Mouse (Mus musculus): ENCODE results near the gene Fam69a. TPM values are rescaled to one million over a fixed set of nuclear protein-coding genes. Genes with fewer than 3 reads are reported as not detected.
A peak's percentile ranks its signal among the peaks of the same experiment; 100 is the strongest.

Fam69a gene
- polyA plus RNA-seq, 1 experiment from 2014 or later = 70.2 TPM

DNA sequence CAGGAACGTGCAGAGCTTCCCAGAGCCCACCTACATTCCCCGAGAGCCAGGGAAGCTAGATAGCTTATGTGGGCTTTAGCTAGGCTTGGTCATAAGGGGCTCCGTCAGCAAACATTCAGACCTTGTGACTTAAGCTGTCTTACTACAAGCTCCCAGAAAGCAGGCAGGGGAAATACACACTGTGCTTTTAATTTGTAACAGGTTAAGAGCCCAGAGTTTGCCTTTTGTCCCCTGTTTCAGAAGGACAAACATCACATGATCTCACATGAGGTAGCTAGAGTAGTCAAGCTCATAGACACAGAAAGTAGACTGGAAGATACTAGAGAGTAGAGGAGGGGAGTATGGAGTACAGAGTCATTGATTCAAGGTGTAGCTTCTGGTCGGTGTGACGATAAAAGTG lies 106.2 kb downstream of the Fam69a start:
- Histone ChIP-seq H3K27me3 (ENCODE audit: control insufficient read depth, insufficient read depth, low read length) (no peaks in the 10 kb centered on the region), H3K9ac (replicated peaks; ENCODE audit: low read depth, low read length) (no peak overlapping the region), H3K27ac (ENCODE audit: low read depth, low read length) (no peak overlapping the region), H3K4me2 (ENCODE audit: low read depth, low read length) (no peak overlapping the region), H3K4me1 (ENCODE audit: control insufficient read depth, insufficient read depth, low read length) (no peaks in the 10 kb centered on the region), H3K9me3 (ENCODE audit: control insufficient read depth, low read length) (no peaks in the 10 kb centered on the region), H3K36me3 (ENCODE audit: control insufficient read depth, insufficient read depth, low read length) (no peaks in the 10 kb centered on the region), H3K4me3 (ENCODE audit: low read depth, low read length) (no peak overlapping the region)
- ATAC-seq (ENCODE audit: low read depth) = no peak
- WGBS = 84% methylated on average over 5 of the region's 5 CpGs

DNA sequence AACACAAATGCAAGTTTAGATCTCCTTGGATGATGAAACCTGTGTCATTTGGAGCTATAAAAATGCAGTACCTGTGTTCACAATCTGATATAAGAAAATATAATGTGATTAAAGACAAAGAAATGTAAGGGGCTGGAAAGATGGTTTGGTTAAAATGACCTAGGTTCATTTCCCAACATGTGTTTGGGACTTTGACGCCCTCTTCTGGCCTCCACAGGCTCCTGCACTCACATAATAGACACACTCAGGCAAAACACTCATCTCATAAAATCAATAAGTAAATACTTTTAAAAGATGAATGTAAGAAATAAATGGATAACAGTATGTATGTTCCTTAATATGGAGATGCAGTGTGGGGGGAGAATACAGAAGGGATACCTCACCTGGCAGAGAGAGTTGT lies 109.8 kb downstream of the Fam69a start:
- 79% methylated on average over 1 of the region's 1 CpGs for WGBS
- H3K36me3 ChIP-seq (ENCODE audit: control insufficient read depth, insufficient read depth, low read length) = no peaks in the 10 kb centered on the region

GRCm38 (mm10) chr5:107875261-107875611 lies 111.6 kb downstream of the Fam69a start:
- Histone ChIP-seq H3K4me2 (ENCODE audit: low read depth, low read length) (no peak overlapping the region), H3K27ac (ENCODE audit: low read depth, low read length) (no peak overlapping the region), H3K9me3 (ENCODE audit: control insufficient read depth, low read length) (no peaks in the 10 kb centered on the region), H3K27me3 (ENCODE audit: control insufficient read depth, insufficient read depth, low read length) (no peaks in the 10 kb centered on the region), H3K9ac (replicated peaks; ENCODE audit: low read depth, low read length) (no peak overlapping the region), H3K4me1 (ENCODE audit: control insufficient read depth, insufficient read depth, low read length) (no peaks in the 10 kb centered on the region), H3K36me3 (ENCODE audit: control insufficient read depth, insufficient read depth, low read length) (no peaks in the 10 kb centered on the region), H3K4me3 (ENCODE audit: low read depth, low read length) (no peak overlapping the region)
- no peak for ATAC-seq (ENCODE audit: low read depth)

More for the DNA sequence above, 109.8 kb downstream of the Fam69a start:
- Histone ChIP-seq H3K27me3 (ENCODE audit: control insufficient read depth, insufficient read depth, low read length) (no peaks in the 10 kb centered on the region), H3K27ac (ENCODE audit: low read depth, low read length) (no peak overlapping the region), H3K4me1 (ENCODE audit: control insufficient read depth, insufficient read depth, low read length) (no peaks in the 10 kb centered on the region), H3K9ac (replicated peaks; ENCODE audit: low read depth, low read length) (no peak overlapping the region), H3K9me3 (ENCODE audit: control insufficient read depth, low read length) (no peaks in the 10 kb centered on the region), H3K4me2 (ENCODE audit: low read depth, low read length) (no peak overlapping the region), H3K4me3 (ENCODE audit: low read depth, low read length) (no peak overlapping the region)
- no peak for ATAC-seq (ENCODE audit: low read depth)

- Histone ChIP-seq H3K27ac (ENCODE audit: low read depth, low read length) (no peak within 1 kb of the TSS), H3K4me2 (ENCODE audit: low read depth, low read length) (no peak within 1 kb of the TSS), H3K9me3 (ENCODE audit: control insufficient read depth, low read length) (no peaks in the 10 kb centered on the region), H3K36me3 (ENCODE audit: control insufficient read depth, insufficient read depth, low read length) (no peaks in the 10 kb centered on the region), H3K27me3 (ENCODE audit: control insufficient read depth, insufficient read depth, low read length) (no peaks in the 10 kb centered on the region), H3K9ac (replicated peaks; ENCODE audit: low read depth, low read length) (no peak within 1 kb of the TSS), H3K4me1 (ENCODE audit: control insufficient read depth, insufficient read depth, low read length) (no peaks in the 10 kb centered on the region), H3K4me3 (ENCODE audit: low read depth, low read length) (no peak within 1 kb of the TSS)
- 49% methylated on average over 4 of the region's 4 CpGs for WGBS
- ATAC-seq (ENCODE audit: low read depth) = no peak
Observed at GRCm38 (mm10) chr5:107874561-107875260, 112.2 kb downstream of the Fam69a start, which contains the start of gene Evi5. TSS of gene Evi5 (minus strand) at chr5:107875107.

- Histone ChIP-seq H3K4me3 (ENCODE audit: low read depth, low read length) (no peak overlapping the region), H3K9me3 (ENCODE audit: control insufficient read depth, low read length) (no peaks in the 10 kb centered on the region), H3K36me3 (ENCODE audit: control insufficient read depth, insufficient read depth, low read length) (no peaks in the 10 kb centered on the region), H3K9ac (replicated peaks; ENCODE audit: low read depth, low read length) (no peak overlapping the region), H3K27ac (ENCODE audit: low read depth, low read length) (no peak overlapping the region), H3K4me1 (ENCODE audit: control insufficient read depth, insufficient read depth, low read length) (no peaks in the 10 kb centered on the region), H3K27me3 (ENCODE audit: control insufficient read depth, insufficient read depth, low read length) (no peaks in the 10 kb centered on the region), H3K4me2 (ENCODE audit: low read depth, low read length) (no peak overlapping the region)
- 74% methylated on average over 7 of the region's 7 CpGs for WGBS
- no peak for ATAC-seq (ENCODE audit: low read depth)
Observed at GRCm38 (mm10) chr5:107873886-107874302, 113.0 kb downstream of the Fam69a start.

GRCm38 (mm10) chr5:107873330-107873729 lies 113.6 kb downstream of the Fam69a start:
- Histone ChIP-seq H3K36me3 (ENCODE audit: control insufficient read depth, insufficient read depth, low read length) (no peaks in the 10 kb centered on the region), H3K9ac (replicated peaks; ENCODE audit: low read depth, low read length) (no peak overlapping the region), H3K27ac (ENCODE audit: low read depth, low read length) (no peak overlapping the region), H3K4me3 (ENCODE audit: low read depth, low read length) (no peak overlapping the region), H3K4me2 (ENCODE audit: low read depth, low read length) (no peak overlapping the region), H3K9me3 (ENCODE audit: control insufficient read depth, low read length) (no peaks in the 10 kb centered on the region), H3K27me3 (ENCODE audit: control insufficient read depth, insufficient read depth, low read length) (no peaks in the 10 kb centered on the region), H3K4me1 (ENCODE audit: control insufficient read depth, insufficient read depth, low read length) (no peaks in the 10 kb centered on the region)
- 91% methylated on average over 6 of the region's 6 CpGs for WGBS
- ATAC-seq (ENCODE audit: low read depth) = no peak

DNA sequence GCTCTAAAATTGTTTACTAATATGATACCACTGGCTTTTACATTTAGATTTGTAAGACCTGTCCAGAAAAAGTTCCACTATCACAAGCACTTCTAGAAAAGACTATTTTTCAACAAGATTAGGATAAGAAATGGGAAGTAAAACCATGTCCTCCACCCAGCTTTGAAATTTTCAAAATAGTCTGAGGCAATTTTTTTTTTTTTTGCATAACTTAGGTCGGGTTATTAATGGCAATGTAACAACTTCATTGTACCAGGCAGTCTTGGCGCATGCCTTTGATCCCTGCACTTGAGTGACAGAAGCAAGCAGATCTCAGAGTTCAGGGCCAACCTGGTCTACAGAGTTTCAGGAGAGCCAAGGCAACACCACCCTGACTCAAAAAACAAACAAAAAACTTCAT lies 117.2 kb downstream of the Fam69a start:
- Histone ChIP-seq H3K36me3 (ENCODE audit: control insufficient read depth, insufficient read depth, low read length) (no peaks in the 10 kb centered on the region), H3K4me1 (ENCODE audit: control insufficient read depth, insufficient read depth, low read length) (peaks cover 2% of the 10 kb centered on the region; the same call in 1 of the 2 replicates), H3K4me2 (ENCODE audit: low read depth, low read length) (no peak overlapping the region), H3K27me3 (ENCODE audit: control insufficient read depth, insufficient read depth, low read length) (no peaks in the 10 kb centered on the region), H3K4me3 (ENCODE audit: low read depth, low read length) (no peak overlapping the region; the same call in 1 of the 2 replicates), H3K9me3 (ENCODE audit: control insufficient read depth, low read length) (no peaks in the 10 kb centered on the region), H3K27ac (ENCODE audit: low read depth, low read length) (no peak overlapping the region), H3K9ac (replicated peaks; ENCODE audit: low read depth, low read length) (no peak overlapping the region)
- WGBS = 71% methylated on average over 2 of the region's 2 CpGs
- no peak for ATAC-seq (ENCODE audit: low read depth)

DNA sequence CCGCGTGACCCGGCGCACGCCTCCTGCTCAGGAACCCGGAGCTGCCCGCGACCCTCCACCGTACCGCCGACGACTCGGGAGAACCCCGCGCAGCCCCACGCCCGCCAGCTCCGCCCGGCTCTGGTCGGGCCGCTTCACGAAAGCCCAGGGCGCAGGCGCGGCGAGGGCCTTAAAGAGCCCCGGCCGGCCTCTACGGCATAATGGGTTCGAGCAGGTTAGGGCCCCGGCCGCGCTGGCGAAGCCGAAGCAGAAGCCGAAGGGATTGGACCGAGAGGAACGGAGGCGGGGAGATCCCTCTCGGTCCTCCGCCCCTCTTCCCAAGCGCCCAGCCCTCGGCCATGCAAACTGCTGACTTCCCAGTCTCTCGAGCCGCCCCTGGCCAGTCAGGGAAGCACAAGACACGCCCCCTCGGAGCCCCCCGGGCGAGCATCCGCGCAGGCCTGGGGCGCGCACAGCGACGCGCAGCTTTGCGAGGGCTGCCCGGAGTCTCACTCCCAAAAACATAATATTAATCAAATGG lies 117.9 kb downstream of the Fam69a start:
- no peaks in the 10 kb centered on the region for H3K9me3 ChIP-seq (ENCODE audit: control insufficient read depth, low read length)
- WGBS = under 1% methylated on average over 58 of the region's 58 CpGs
- peak; percentile 99 for ATAC-seq (ENCODE audit: low read depth)

GRCm38 (mm10) chr5:107867970-107868904 lies 118.6 kb downstream of the Fam69a start:
- Histone ChIP-seq H3K9me3 (ENCODE audit: control insufficient read depth, low read length) (no peaks in the 10 kb centered on the region), H3K9ac (replicated peaks; ENCODE audit: low read depth, low read length) (peak overlapping the region; percentile 80), H3K4me1 (ENCODE audit: control insufficient read depth, insufficient read depth, low read length) (peaks cover 2% of the 10 kb centered on the region; the same call in 1 of the 2 replicates), H3K4me3 (ENCODE audit: low read depth, low read length) (peak overlapping the region; percentile 92), H3K27ac (ENCODE audit: low read depth, low read length) (peak overlapping the region; percentile 88), H3K36me3 (ENCODE audit: control insufficient read depth, insufficient read depth, low read length) (no peaks in the 10 kb centered on the region), H3K27me3 (ENCODE audit: control insufficient read depth, insufficient read depth, low read length) (no peaks in the 10 kb centered on the region), H3K4me2 (ENCODE audit: low read depth, low read length) (peak overlapping the region; percentile 50)
- ATAC-seq (ENCODE audit: low read depth) = peak; percentile 77
- WGBS = under 1% methylated on average over 55 of the region's 82 CpGs

More for the DNA sequence above, 117.9 kb downstream of the Fam69a start:
- H3K27ac ChIP-seq (ENCODE audit: low read depth, low read length) = peak overlapping the region; percentile 88
- H3K27me3 ChIP-seq (ENCODE audit: control insufficient read depth, insufficient read depth, low read length) = no peaks in the 10 kb centered on the region
- peaks cover 2% of the 10 kb centered on the region; the same call in 1 of the 2 replicates for H3K4me1 ChIP-seq (ENCODE audit: control insufficient read depth, insufficient read depth, low read length)
- no peaks in the 10 kb centered on the region for H3K36me3 ChIP-seq (ENCODE audit: control insufficient read depth, insufficient read depth, low read length)
- peak overlapping the region; percentile 92 for H3K4me3 ChIP-seq (ENCODE audit: low read depth, low read length)
- H3K4me2 ChIP-seq (ENCODE audit: low read depth, low read length) = peak overlapping the region; percentile 50
- peak overlapping the region; percentile 80 for H3K9ac ChIP-seq (replicated peaks; ENCODE audit: low read depth, low read length)
